Mouse (Mus musculus) E14TG2a.4 (cell line): ENCODE results near the gene Zfp784.

Experiments used
- H3K27me3 ChIP-seq: 2 replicates; pipeline ENCODE4 v1.6.1; 2014; ENCODE audit warnings: low read length, control low read depth; ENCODE audit not compliant: insufficient read depth
- H3K36me3 ChIP-seq: 2 replicates; pipeline ENCODE4 v1.6.1; 2014; ENCODE audit warnings: low read length, control low read depth; ENCODE audit not compliant: insufficient read depth
- H3K4me1 ChIP-seq: replicated peaks from 2 replicates; pipeline ENCODE4 v1.6.1; 2014; ENCODE audit warnings: low read depth, low read length, control low read depth
- H3K4me3 ChIP-seq: replicated peaks from 2 replicates; pipeline ENCODE4 v1.5.1; 2014; ENCODE audit warnings: mild to moderate bottlenecking, low read length
- H3K9me3 ChIP-seq: 2 replicates; pipeline ENCODE4 v1.6.1; 2014; ENCODE audit warnings: low read length, control low read depth
- CTCF ChIP-seq: conservative IDR thresholded peaks from 2 replicates; pipeline ENCODE4 v1.5.1; 2014; ENCODE audit warnings: low read length
- NANOG ChIP-seq: IDR thresholded peaks from 2 replicates; pipeline ENCODE4 v1.6.1; 2014; ENCODE audit warnings: borderline replicate concordance, low read length, mixed read lengths
- POU5F1 ChIP-seq: IDR thresholded peaks from 2 replicates; pipeline ENCODE4 v1.6.1; 2014; ENCODE audit warnings: low read length, borderline replicate concordance

Zfp784 gene

GRCm38 (mm10) chr7:5060944-5061773 lies 22.9 kb upstream of the Zfp784 start:
- Histone ChIP-seq H3K9me3 (no peaks in the 10 kb centered on the region), H3K4me3 (peak overlapping the region; percentile 97), H3K27me3 (peaks cover 28% of the 10 kb centered on the region), H3K4me1 (peaks cover 60% of the 10 kb centered on the region), H3K36me3 (peaks cover 34% of the 10 kb centered on the region)
- peak; percentile 51 for TF ChIP-seq CTCF
- no peak for TF ChIP-seq NANOG

GRCm38 (mm10) chr7:5060239-5060731 lies 22.0 kb upstream of the Zfp784 start:
- Histone ChIP-seq H3K36me3 (peaks cover 25% of the 10 kb centered on the region), H3K4me3 (peak overlapping the region; percentile 97), H3K9me3 (no peaks in the 10 kb centered on the region), H3K27me3 (peaks cover 37% of the 10 kb centered on the region), H3K4me1 (peaks cover 55% of the 10 kb centered on the region)
- TF ChIP-seq NANOG (no peak), CTCF (0 out of 2 replicates have a peak, but pooled peaks have one; percentile 16)

GRCm38 (mm10) chr7:5059421-5059820 lies 21.2 kb upstream of the Zfp784 start:
- Histone ChIP-seq H3K4me3 (peak overlapping the region; percentile 97; the same call in 1 of the 2 replicates), H3K4me1 (peaks cover 55% of the 10 kb centered on the region)
- TF ChIP-seq POU5F1, result no peak
- TF ChIP-seq NANOG, result no peak
- no peak for TF ChIP-seq CTCF

GRCm38 (mm10) chr7:5058631-5059030 lies 20.4 kb upstream of the Zfp784 start:
- Histone ChIP-seq H3K4me1 (peaks cover 55% of the 10 kb centered on the region), H3K27me3 (peaks cover 54% of the 10 kb centered on the region), H3K9me3 (no peaks in the 10 kb centered on the region), H3K4me3 (no peak overlapping the region), H3K36me3 (peaks cover 14% of the 10 kb centered on the region; the same call in 1 of the 2 replicates)
- TF ChIP-seq CTCF (no peak), POU5F1 (no peak), NANOG (no peak)

More at GRCm38 (mm10) chr7:5059421-5059820, 21.2 kb upstream of the Zfp784 start:
- Histone ChIP-seq H3K27me3 (peaks cover 46% of the 10 kb centered on the region), H3K36me3 (peaks cover 22% of the 10 kb centered on the region; the same call in 1 of the 2 replicates), H3K9me3 (no peaks in the 10 kb centered on the region)

GRCm38 (mm10) chr7:5057804-5058203 lies 19.6 kb upstream of the Zfp784 start:
- peaks cover 62% of the 10 kb centered on the region for H3K27me3 ChIP-seq
- peaks cover 14% of the 10 kb centered on the region; the same call in 1 of the 2 replicates for H3K36me3 ChIP-seq
- no peaks in the 10 kb centered on the region for H3K9me3 ChIP-seq
- TF ChIP-seq CTCF (peak; percentile 18; the same call in 1 of the 2 replicates), NANOG (no peak), POU5F1 (no peak)
- peaks cover 60% of the 10 kb centered on the region for H3K4me1 ChIP-seq
- peak overlapping the region; percentile 84 for H3K4me3 ChIP-seq

GRCm38 (mm10) chr7:5057381-5057780 lies 19.1 kb upstream of the Zfp784 start:
- Histone ChIP-seq H3K9me3 (no peaks in the 10 kb centered on the region), H3K4me3 (peak overlapping the region; percentile 84), H3K27me3 (peaks cover 66% of the 10 kb centered on the region), H3K4me1 (peaks cover 64% of the 10 kb centered on the region), H3K36me3 (peaks cover 14% of the 10 kb centered on the region; the same call in 1 of the 2 replicates)
- TF ChIP-seq POU5F1 (no peak), NANOG (no peak), CTCF (no peak)

GRCm38 (mm10) chr7:5056651-5057263 lies 18.5 kb upstream of the Zfp784 start:
- H3K9me3 ChIP-seq, result no peaks in the 10 kb centered on the region
- TF ChIP-seq POU5F1 (no peak), CTCF (no peak), NANOG (no peak)
- peaks cover 14% of the 10 kb centered on the region; the same call in 1 of the 2 replicates for H3K36me3 ChIP-seq
- H3K4me3 ChIP-seq, result peak overlapping the region; percentile 84
- H3K27me3 ChIP-seq, result peaks cover 73% of the 10 kb centered on the region
- H3K4me1 ChIP-seq, result peaks cover 70% of the 10 kb centered on the region

GRCm38 (mm10) chr7:5053456-5054179 lies 15.4 kb upstream of the Zfp784 start:
- no peak for TF ChIP-seq CTCF
- TF ChIP-seq POU5F1, result no peak
- no peak for TF ChIP-seq NANOG
- peaks cover 63% of the 10 kb centered on the region for H3K4me1 ChIP-seq
- no peaks in the 10 kb centered on the region for H3K9me3 ChIP-seq
- H3K27me3 ChIP-seq, result peaks cover 77% of the 10 kb centered on the region
- H3K36me3 ChIP-seq, result peaks cover under 1% of the 10 kb centered on the region; the same call in 1 of the 2 replicates
- H3K4me3 ChIP-seq, result peak overlapping the region; percentile 90
